Mouse (Mus musculus) CH12.LX (cell line): ENCODE results near the gene Kif24. TPM values are rescaled to one million over a fixed set of nuclear protein-coding genes. Genes with fewer than 3 reads are reported as not detected.

ENCODE experiments used
- DNase-seq: peaks from one replicate; pipeline ENCODE4 v3.0.0-alpha.2; 2013; ENCODE audit errors: extremely low read depth
- H3K27ac ChIP-seq: 2 replicates; pipeline ENCODE4 v1.5.1; 2012; ENCODE audit warnings: low read depth, mild to moderate bottlenecking, control low read depth, moderate library complexity; ENCODE audit not compliant: insufficient read depth
- H3K27me3 ChIP-seq: replicated peaks from 2 replicates; pipeline ENCODE3; 2012; ENCODE audit warnings: inconsistent platforms
- H3K36me3 ChIP-seq, 2 experiments: replicated peaks in 1 of 2; 2 replicates each; pipeline versions ENCODE3 to v1.6.1; 2012; ENCODE audit warnings: inconsistent platforms in 1 of 2, low read length in 1 of 2, mild to moderate bottlenecking in 1 of 2, mixed read lengths in 1 of 2, moderate library complexity in 1 of 2; ENCODE audit not compliant: control insufficient read depth in 1 of 2, insufficient read depth in 1 of 2
- H3K4me1 ChIP-seq, 2 experiments: 2 replicates each; pipeline ENCODE4 v1.6.1; 2012; ENCODE audit warnings: inconsistent platforms in 1 of 2, moderate library complexity in 1 of 2; ENCODE audit not compliant: insufficient read depth in 2 of 2, control insufficient read depth in 1 of 2
- H3K4me2 ChIP-seq: 2 replicates; pipeline ENCODE4 v1.6.1; 2012; ENCODE audit warnings: low read depth, mild to moderate bottlenecking, control low read depth; ENCODE audit not compliant: poor library complexity, insufficient read depth, severe bottlenecking
- H3K4me3 ChIP-seq, 3 experiments: fragments of 150-350 bp in 1 of 3; sonication (generic) in 1 of 3; replicated peaks in 1 of 3; 2 replicates each; pipeline versions ENCODE3 to v1.5.1; 2011 to 2012; ENCODE audit warnings: low read depth in 2 of 3, low read length in 2 of 3, mild to moderate bottlenecking in 2 of 3, moderate library complexity in 2 of 3, control low read depth in 1 of 3, improper control_type of control experiment in 1 of 3, inconsistent platforms in 1 of 3, mixed read lengths in 1 of 3; ENCODE audit not compliant: poor library complexity in 1 of 3
- H3K79me2 ChIP-seq: replicated peaks from 2 replicates; pipeline ENCODE4 v1.6.1; 2012; ENCODE audit warnings: mild to moderate bottlenecking, moderate library complexity; ENCODE audit not compliant: control insufficient read depth, poor library complexity, insufficient read depth, severe bottlenecking; ENCODE audit errors: extremely low read depth
- H3K9ac ChIP-seq: 2 replicates; pipeline ENCODE4 v1.6.1; 2012; ENCODE audit warnings: low read depth, mild to moderate bottlenecking, control low read depth, moderate library complexity; ENCODE audit not compliant: insufficient read depth
- H3K9me3 ChIP-seq: replicated peaks from 2 replicates; pipeline ENCODE3; 2012; ENCODE audit warnings: low read length, inconsistent platforms, mixed read lengths
- BHLHE40 ChIP-seq: IDR thresholded peaks from 2 replicates; pipeline ENCODE4 v1.6.1; 2011; ENCODE audit warnings: mild to moderate bottlenecking, low read depth, low read length, improper control_type of control experiment
- CHD2 ChIP-seq: IDR thresholded peaks from 2 replicates; pipeline ENCODE4 v1.6.1; 2011; ENCODE audit warnings: low read length, improper control_type of control experiment
- CTCF ChIP-seq, 2 experiments: IDR thresholded peaks in 1 of 2; conservative IDR thresholded peaks in 1 of 2; 2 replicates each; pipeline ENCODE4 v1.5.1; 2011 to 2012; ENCODE audit warnings: low read depth in 2 of 2, low read length in 2 of 2, improper control_type of control experiment in 1 of 2, inconsistent platforms in 1 of 2, mild to moderate bottlenecking in 1 of 2, moderate library complexity in 1 of 2
- E2F4 ChIP-seq: IDR thresholded peaks from 2 replicates; pipeline ENCODE4 v1.6.1; 2011; ENCODE audit warnings: low read depth, low read length, improper control_type of control experiment; ENCODE audit not compliant: insufficient replicate concordance
- ETS1 ChIP-seq: conservative IDR thresholded peaks from 2 replicates; pipeline ENCODE4 v1.6.1; 2012; ENCODE audit warnings: low read depth, mild to moderate bottlenecking, inconsistent platforms, low read length, improper control_type of control experiment, moderate library complexity
- GABPA ChIP-seq: IDR thresholded peaks from 2 replicates; pipeline ENCODE4 v1.6.1; 2012; ENCODE audit warnings: low read depth, low read length, improper control_type of control experiment, inconsistent platforms; ENCODE audit not compliant: insufficient replicate concordance
- HCFC1 ChIP-seq: IDR thresholded peaks from 2 replicates; pipeline ENCODE4 v1.6.1; 2012; ENCODE audit warnings: low read depth, mild to moderate bottlenecking, inconsistent platforms, low read length, improper control_type of control experiment
- IRF4 ChIP-seq: IDR thresholded peaks from 2 replicates; pipeline ENCODE4 v1.6.1; 2014; ENCODE audit warnings: low read depth, mild to moderate bottlenecking, inconsistent platforms, low read length, improper control_type of control experiment
- JUN ChIP-seq: IDR thresholded peaks from 2 replicates; pipeline ENCODE4 v1.6.1; 2011; ENCODE audit warnings: low read depth, mild to moderate bottlenecking, low read length, improper control_type of control experiment, moderate library complexity; ENCODE audit not compliant: insufficient read depth
- KAT2A ChIP-seq: IDR thresholded peaks from 2 replicates; pipeline ENCODE4 v1.6.1; 2012; ENCODE audit warnings: low read length, improper control_type of control experiment, inconsistent platforms; ENCODE audit not compliant: insufficient replicate concordance
- MAFK ChIP-seq: IDR thresholded peaks from 2 replicates; pipeline ENCODE4 v1.6.1; 2011; ENCODE audit warnings: low read length, improper control_type of control experiment; ENCODE audit not compliant: insufficient replicate concordance
- MAX ChIP-seq: IDR thresholded peaks from 2 replicates; pipeline ENCODE4 v1.6.1; 2011; ENCODE audit warnings: low read length, improper control_type of control experiment
- MXI1 ChIP-seq: IDR thresholded peaks from 2 replicates; pipeline ENCODE4 v1.6.1; 2011; ENCODE audit warnings: mild to moderate bottlenecking, low read depth, low read length, improper control_type of control experiment
- NELFE ChIP-seq: IDR thresholded peaks from 2 replicates; pipeline ENCODE4 v1.6.1; 2011; ENCODE audit warnings: low read depth, low read length, improper control_type of control experiment
- NRF1 ChIP-seq: IDR thresholded peaks from 2 replicates; pipeline ENCODE4 v1.6.1; 2014; ENCODE audit warnings: low read depth, mild to moderate bottlenecking, inconsistent platforms, low read length, improper control_type of control experiment, moderate library complexity
- PAX5 ChIP-seq: IDR thresholded peaks from 2 replicates; pipeline ENCODE4 v1.6.1; 2012; ENCODE audit warnings: low read length, inconsistent platforms, mixed read lengths
- POLR2A ChIP-seq: IDR thresholded peaks from 2 replicates; pipeline ENCODE4 v1.6.1; 2011; ENCODE audit warnings: low read depth, mild to moderate bottlenecking, improper control_type of control experiment, low read length
- TCF12 ChIP-seq: IDR thresholded peaks from 2 replicates; pipeline ENCODE4 v1.6.1; 2014; ENCODE audit warnings: low read depth, mild to moderate bottlenecking, inconsistent platforms, low read length, improper control_type of control experiment
- USF1 ChIP-seq: IDR thresholded peaks from 2 replicates; pipeline ENCODE4 v1.6.1; 2014; ENCODE audit warnings: low read depth, mild to moderate bottlenecking, inconsistent platforms, low read length, improper control_type of control experiment
- USF2 ChIP-seq: conservative IDR thresholded peaks from 2 replicates; pipeline ENCODE4 v1.6.1; 2011; ENCODE audit warnings: low read depth, low read length, improper control_type of control experiment
- ZKSCAN1 ChIP-seq: IDR thresholded peaks from 2 replicates; pipeline ENCODE4 v1.6.1; 2012; ENCODE audit warnings: low read depth, inconsistent platforms, low read length, improper control_type of control experiment, borderline replicate concordance
- ZMIZ1 ChIP-seq: IDR thresholded peaks from 2 replicates; pipeline ENCODE4 v1.6.1; 2012; ENCODE audit warnings: low read depth, mild to moderate bottlenecking, inconsistent platforms, low read length, improper control_type of control experiment
- ZNF384 ChIP-seq: IDR thresholded peaks from 2 replicates; pipeline ENCODE4 v1.6.1; 2012; ENCODE audit warnings: low read depth, low read length, improper control_type of control experiment, inconsistent platforms
- dilution Hi-C: fragments of 300-500 bp; cut with MboI; formaldehyde crosslinking; loops from 2 replicates; pipeline ENCODE4 v1.14.3; 2020; ENCODE audit warnings: low sequenced_read_pairs; ENCODE audit not compliant: extremely low pct_unique_long_range_greater_than_20kb, extremely low pct_ligation_motif_present
- in situ Hi-C: fragments of 300-500 bp; cut with MboI; formaldehyde crosslinking; loops from 3 replicates; pipeline ENCODE4 v1.14.3; 2019; ENCODE audit warnings: low sequenced_read_pairs, low pct_ligation_motif_present, low pct_unique_long_range_greater_than_20kb, mixed read lengths
- polyA plus RNA-seq: library from polyadenylated mRNA; unstranded; fragments of >175 nt; gene quantifications from 2 replicates; pipeline ENCODE4 v1.2.1, GENCODE M21; 2012; ENCODE audit warnings: low read depth; ENCODE audit not compliant: insufficient read length
- total RNA-seq, 2 experiments: library from RNA; depleted of rRNA; stranded (reverse); fragments of 300-350 nt in 1 of 2; fragments of >200 nt in 1 of 2; gene quantifications; 2 replicates each; pipeline ENCODE4 v1.2.3; 2012 to 2014

The Kif24 gene
- total and polyA plus RNA-seq, 3 experiments, result 6.4 to 8.6 (median 8.4) TPM

DNA sequence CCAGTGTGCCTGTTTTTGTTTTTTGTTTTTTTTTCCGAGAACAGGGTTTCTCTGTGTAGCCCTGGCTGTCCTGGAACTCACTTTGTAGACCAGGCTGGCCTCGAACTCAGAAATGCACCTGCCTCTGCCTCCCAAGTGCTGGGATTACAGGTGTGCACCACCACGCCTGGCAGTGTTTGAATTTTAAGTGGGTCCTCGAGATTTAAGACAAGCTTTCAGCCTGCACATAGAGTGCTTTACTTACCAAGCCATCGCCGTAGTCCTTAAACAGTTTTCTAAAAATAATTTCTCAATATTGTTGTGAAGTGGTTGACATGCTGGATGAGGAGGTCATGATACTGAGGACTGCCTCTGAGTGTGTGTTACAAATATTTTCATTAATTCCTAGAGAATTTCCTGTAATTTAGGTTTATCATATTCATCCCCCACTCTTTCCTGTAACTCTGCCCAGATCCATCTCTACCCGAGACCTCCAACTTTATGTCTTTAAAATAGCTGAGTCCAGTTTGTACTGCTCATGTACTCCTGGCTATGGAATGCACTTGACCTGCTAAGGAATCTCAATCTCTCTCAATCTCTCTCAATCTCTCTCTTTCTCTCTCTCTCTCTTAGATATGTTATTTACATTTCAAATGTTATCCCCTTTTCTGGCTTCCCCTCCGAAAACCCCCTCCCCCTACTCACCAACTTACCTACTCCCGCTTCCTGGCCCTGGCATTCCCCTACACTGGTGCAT lies 94.8 kb downstream of the Kif24 start:
- Histone ChIP-seq H3K79me2 (peaks cover 11% of the 10 kb centered on the region), H3K9me3 (no peaks in the 10 kb centered on the region), H3K27me3 (no peaks in the 10 kb centered on the region), H3K27ac (no peak overlapping the region), H3K4me3 (no peak overlapping the region), H3K36me3 (peaks cover 19 to 66% of the 10 kb centered on the region in 2 experiments), H3K4me2 (no peak overlapping the region), H3K4me1 (peaks cover 2 to 25% of the 10 kb centered on the region in 2 experiments; a peak in 2 of 4 replicates)
- dilution Hi-C loops, result no loop called here
- in situ Hi-C loops, result no loop called here
- no peak for TF ChIP-seq HCFC1
- TF ChIP-seq MAFK, result no peak
- TF ChIP-seq IRF4, result no peak
- TF ChIP-seq USF1, result no peak
- TF ChIP-seq CTCF (conservative IDR thresholded peaks at IDR 0.05 in 1 of 2, IDR thresholded peaks at IDR 0.05 in 1 of 2; ENCODE audit: low read depth in 2 of 2, low read length in 2 of 2), result no peak
- TF ChIP-seq, all 38 proteins: peak for 0
- no peak overlapping the region for H3K9ac ChIP-seq
- DNase-seq, result no peak

DNA sequence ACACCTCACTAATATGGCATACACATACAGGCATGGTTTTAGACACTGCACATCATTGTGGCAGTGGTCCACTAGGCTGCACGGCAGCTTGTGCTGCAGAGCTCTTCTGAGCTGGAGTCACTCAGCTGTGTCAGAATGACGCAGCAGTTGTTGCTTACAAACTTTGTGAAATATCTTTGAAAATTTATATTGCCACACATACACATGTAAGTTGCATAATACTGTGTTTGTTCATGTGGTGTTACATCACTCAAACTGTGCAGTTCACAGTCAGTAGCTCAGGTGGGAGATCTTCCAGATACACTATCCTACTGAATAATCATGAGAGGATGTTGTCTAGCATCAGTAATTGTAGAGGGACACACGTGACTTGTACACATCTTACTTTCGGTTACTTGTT lies 96.5 kb downstream of the Kif24 start:
- Histone ChIP-seq H3K4me2 (no peak overlapping the region), H3K4me3 (no peak overlapping the region), H3K9me3 (no peaks in the 10 kb centered on the region), H3K4me1 (peaks cover 2 to 25% of the 10 kb centered on the region in 2 experiments; a peak in 2 of 4 replicates), H3K27ac (no peak overlapping the region), H3K36me3 (peaks cover 13 to 56% of the 10 kb centered on the region in 2 experiments), H3K79me2 (peaks cover 14% of the 10 kb centered on the region), H3K27me3 (no peaks in the 10 kb centered on the region), H3K9ac (no peak overlapping the region)
- dilution Hi-C loops, result no loop called here
- TF ChIP-seq E2F4, result no peak
- no peak for TF ChIP-seq PAX5
- TF ChIP-seq ZMIZ1, result no peak
- TF ChIP-seq ETS1, result no peak
- no peak for TF ChIP-seq MXI1
- no peak for TF ChIP-seq TCF12
- no peak for TF ChIP-seq KAT2A
- TF ChIP-seq NELFE, result no peak
- no peak for TF ChIP-seq USF2
- TF ChIP-seq MAX, result no peak
- TF ChIP-seq NRF1, result no peak
- TF ChIP-seq CHD2, result no peak
- TF ChIP-seq USF1, result no peak
- TF ChIP-seq POLR2A, result no peak
- TF ChIP-seq BHLHE40, result no peak
- TF ChIP-seq GABPA, result no peak
- TF ChIP-seq ZNF384, result no peak
- no peak for TF ChIP-seq JUN
- no peak for TF ChIP-seq ZKSCAN1
- in situ Hi-C loops, result no loop called here
- DNase-seq, result no peak
